Mouse (Mus musculus) liver, embryonic 12.5 days (tissue): ENCODE measurements at regions not wholly inside any gene's neighbourhood (a gene's known extent, or its start where the extent isn't known, plus 50 kb on each side); places are given as distances from the start of the nearest gene placed in this dataset.

ENCODE experiments used
- ATAC-seq: fragments of 200-750 bp; cut with Nextera tagmentation; 2 replicates; pipeline ENCODE4 v1.8.0; 2017; ENCODE audit warnings: moderate number of reproducible peaks, mild to moderate bottlenecking, moderate library complexity
- H3K27ac ChIP-seq: fragments of 300-500 bp; sonication (generic); 2 replicates; pipeline ENCODE4 v1.5.1; 2016; ENCODE audit warnings: mild to moderate bottlenecking
- H3K27me3 ChIP-seq: fragments of 300-500 bp; sonication (generic); replicated peaks from 2 replicates; pipeline ENCODE4 v1.6.1; 2016; ENCODE audit warnings: mild to moderate bottlenecking, moderate library complexity
- H3K36me3 ChIP-seq: fragments of 300-500 bp; sonication (generic); 2 replicates; pipeline ENCODE4 v1.6.1; 2016; ENCODE audit warnings: mild to moderate bottlenecking, moderate library complexity
- H3K4me1 ChIP-seq: fragments of 300-500 bp; sonication (generic); 2 replicates; pipeline ENCODE4 v1.6.1; 2016
- H3K4me2 ChIP-seq: fragments of 300-500 bp; sonication (generic); 2 replicates; pipeline ENCODE4 v1.6.1; 2016; ENCODE audit warnings: mild to moderate bottlenecking, moderate library complexity
- H3K4me3 ChIP-seq: fragments of 300-500 bp; sonication (generic); 2 replicates; pipeline ENCODE4 v1.5.1; 2016; ENCODE audit warnings: mild to moderate bottlenecking, moderate library complexity
- H3K9ac ChIP-seq: fragments of 300-500 bp; sonication (generic); 2 replicates; pipeline ENCODE4 v1.6.1; 2016; ENCODE audit warnings: mild to moderate bottlenecking, moderate library complexity
- H3K9me3 ChIP-seq: fragments of 300-500 bp; sonication (generic); replicated peaks from 2 replicates; pipeline ENCODE4 v1.6.1; 2016; ENCODE audit warnings: mild to moderate bottlenecking, moderate library complexity
- WGBS: fragments of 180-500 bp; shearing (Covaris S2); methylation state at CpG from one replicate; pipeline ENCODE4 v1.1.7; 2016; ENCODE audit not compliant: insufficient replicate concordance; 5-methylcytosine and 5-hydroxymethylcytosine counted together

GRCm38 (mm10) chr5:43360298-43360697, 127.3 kb downstream of the Cpeb2 start:
- 34% methylated on average over 3 of the region's 3 CpGs for WGBS
- no peak overlapping the region for H3K9ac ChIP-seq
- no peak for ATAC-seq

GRCm38 (mm10) chr5:43361026-43361425, 128.1 kb downstream of the Cpeb2 start:
- Histone ChIP-seq H3K9ac (no peak overlapping the region), H3K27ac (no peak overlapping the region), H3K9me3 (no peaks in the 10 kb centered on the region), H3K36me3 (no peaks in the 10 kb centered on the region), H3K4me2 (no peak overlapping the region), H3K4me1 (no peaks in the 10 kb centered on the region), H3K4me3 (no peak overlapping the region), H3K27me3 (no peaks in the 10 kb centered on the region)
- ATAC-seq, result no peak
- 79% methylated on average over 1 of the region's 1 CpGs for WGBS

More at GRCm38 (mm10) chr5:43360298-43360697, 127.3 kb downstream of the Cpeb2 start:
- Histone ChIP-seq H3K9me3 (no peaks in the 10 kb centered on the region), H3K27ac (no peak overlapping the region), H3K27me3 (no peaks in the 10 kb centered on the region), H3K4me1 (peaks cover 7% of the 10 kb centered on the region), H3K4me2 (no peak overlapping the region), H3K36me3 (no peaks in the 10 kb centered on the region), H3K4me3 (no peak overlapping the region)

GRCm38 (mm10) chr5:43372385-43372784, 139.4 kb downstream of the Cpeb2 start:
- 33% methylated on average over 1 of the region's 1 CpGs for WGBS
- Histone ChIP-seq H3K36me3 (no peaks in the 10 kb centered on the region), H3K9me3 (no peaks in the 10 kb centered on the region), H3K27ac (no peak overlapping the region), H3K4me1 (no peaks in the 10 kb centered on the region), H3K27me3 (no peaks in the 10 kb centered on the region), H3K4me2 (no peak overlapping the region), H3K9ac (no peak overlapping the region), H3K4me3 (no peak overlapping the region)
- ATAC-seq, result no peak

GRCm38 (mm10) chr5:43384689-43385375, 130.5 kb upstream of the C1qtnf7 start:
- Histone ChIP-seq H3K4me2 (no peak overlapping the region), H3K4me1 (no peaks in the 10 kb centered on the region), H3K4me3 (no peak overlapping the region), H3K9ac (no peak overlapping the region), H3K9me3 (no peaks in the 10 kb centered on the region), H3K27me3 (no peaks in the 10 kb centered on the region), H3K36me3 (no peaks in the 10 kb centered on the region), H3K27ac (no peak overlapping the region)
- WGBS, result 63% methylated on average over 3 of the region's 3 CpGs
- ATAC-seq, result no peak

GRCm38 (mm10) chr5:43390997-43391396, 124.3 kb upstream of the C1qtnf7 start:
- no peak for ATAC-seq
- WGBS, result 32% methylated on average over 2 of the region's 2 CpGs
- H3K4me1 ChIP-seq, result no peaks in the 10 kb centered on the region

GRCm38 (mm10) chr5:43391412-43392029, 123.8 kb upstream of the C1qtnf7 start:
- H3K27ac ChIP-seq, result no peak overlapping the region
- H3K4me3 ChIP-seq, result no peak overlapping the region
- no peaks in the 10 kb centered on the region for H3K9me3 ChIP-seq
- 20% methylated on average over 3 of the region's 3 CpGs for WGBS
- H3K27me3 ChIP-seq, result no peaks in the 10 kb centered on the region
- no peak for ATAC-seq
- no peak overlapping the region for H3K9ac ChIP-seq
- H3K4me1 ChIP-seq, result no peaks in the 10 kb centered on the region
- H3K4me2 ChIP-seq, result no peak overlapping the region
- no peaks in the 10 kb centered on the region for H3K36me3 ChIP-seq

More at GRCm38 (mm10) chr5:43390997-43391396, 124.3 kb upstream of the C1qtnf7 start:
- Histone ChIP-seq H3K27me3 (no peaks in the 10 kb centered on the region), H3K9me3 (no peaks in the 10 kb centered on the region), H3K27ac (no peak overlapping the region), H3K4me2 (no peak overlapping the region), H3K9ac (no peak overlapping the region), H3K4me3 (no peak overlapping the region), H3K36me3 (no peaks in the 10 kb centered on the region)

- Histone ChIP-seq H3K36me3 (no peaks in the 10 kb centered on the region), H3K4me3 (no peak overlapping the region), H3K4me1 (no peaks in the 10 kb centered on the region), H3K27ac (no peak overlapping the region), H3K9me3 (no peaks in the 10 kb centered on the region), H3K4me2 (no peak overlapping the region), H3K27me3 (no peaks in the 10 kb centered on the region), H3K9ac (no peak overlapping the region)
- 45% methylated on average over 8 of the region's 8 CpGs for WGBS
- ATAC-seq, result no peak
These were observed 122.3 kb upstream of the C1qtnf7 start for GRCm38 (mm10) chr5:43392908-43393545.

- Histone ChIP-seq H3K9ac (no peak overlapping the region), H3K27me3 (no peaks in the 10 kb centered on the region), H3K4me3 (no peak overlapping the region), H3K36me3 (no peaks in the 10 kb centered on the region), H3K4me1 (no peaks in the 10 kb centered on the region), H3K9me3 (no peaks in the 10 kb centered on the region), H3K4me2 (no peak overlapping the region), H3K27ac (no peak overlapping the region)
- no peak for ATAC-seq
- WGBS, result 81% methylated on average over 2 of the region's 2 CpGs
These were observed 98.1 kb upstream of the C1qtnf7 start for GRCm38 (mm10) chr5:43417259-43417658.

- H3K27ac ChIP-seq, result no peak overlapping the region
- no peak overlapping the region for H3K9ac ChIP-seq
- no peak overlapping the region for H3K4me2 ChIP-seq
- WGBS, result 66% methylated on average over 9 of the region's 9 CpGs
- H3K27me3 ChIP-seq, result no peaks in the 10 kb centered on the region
- H3K36me3 ChIP-seq, result no peaks in the 10 kb centered on the region
- H3K9me3 ChIP-seq, result no peaks in the 10 kb centered on the region
- no peak for ATAC-seq
- H3K4me3 ChIP-seq, result no peak overlapping the region
- no peaks in the 10 kb centered on the region for H3K4me1 ChIP-seq
These were observed 92.3 kb upstream of the C1qtnf7 start for GRCm38 (mm10) chr5:43422815-43423687.

GRCm38 (mm10) chr5:43424551-43425257, 90.6 kb upstream of the C1qtnf7 start:
- H3K27me3 ChIP-seq, result no peaks in the 10 kb centered on the region
- H3K27ac ChIP-seq, result no peak overlapping the region
- no peaks in the 10 kb centered on the region for H3K36me3 ChIP-seq
- H3K4me2 ChIP-seq, result no peak overlapping the region
- no peaks in the 10 kb centered on the region for H3K4me1 ChIP-seq
- H3K9me3 ChIP-seq, result no peaks in the 10 kb centered on the region
- 38% methylated on average over 9 of the region's 9 CpGs for WGBS
- H3K9ac ChIP-seq, result no peak overlapping the region
- no peak for ATAC-seq
- H3K4me3 ChIP-seq, result no peak overlapping the region

GRCm38 (mm10) chr5:43433337-43433736, 82.0 kb upstream of the C1qtnf7 start:
- no peak overlapping the region for H3K4me3 ChIP-seq
- ATAC-seq, result no peak

More at GRCm38 (mm10) chr5:43433337-43433736, 82.0 kb upstream of the C1qtnf7 start:
- no peaks in the 10 kb centered on the region for H3K36me3 ChIP-seq
- no peaks in the 10 kb centered on the region for H3K9me3 ChIP-seq
- no peak overlapping the region for H3K4me2 ChIP-seq
- H3K27me3 ChIP-seq, result no peaks in the 10 kb centered on the region
- no peak overlapping the region for H3K9ac ChIP-seq
- no peak overlapping the region for H3K27ac ChIP-seq
- 63% methylated on average over 2 of the region's 2 CpGs for WGBS
- H3K4me1 ChIP-seq, result no peaks in the 10 kb centered on the region
